Mouse (Mus musculus) adrenal gland (tissue): ENCODE results near the gene Xpo5.

Experiments used
- intact Hi-C: fragments of 180-260 bp; cut with DNase I; formaldehyde crosslinking; loops from one replicate; pipeline ENCODE4 v1.15.1; 2025

Xpo5 gene

DNA sequence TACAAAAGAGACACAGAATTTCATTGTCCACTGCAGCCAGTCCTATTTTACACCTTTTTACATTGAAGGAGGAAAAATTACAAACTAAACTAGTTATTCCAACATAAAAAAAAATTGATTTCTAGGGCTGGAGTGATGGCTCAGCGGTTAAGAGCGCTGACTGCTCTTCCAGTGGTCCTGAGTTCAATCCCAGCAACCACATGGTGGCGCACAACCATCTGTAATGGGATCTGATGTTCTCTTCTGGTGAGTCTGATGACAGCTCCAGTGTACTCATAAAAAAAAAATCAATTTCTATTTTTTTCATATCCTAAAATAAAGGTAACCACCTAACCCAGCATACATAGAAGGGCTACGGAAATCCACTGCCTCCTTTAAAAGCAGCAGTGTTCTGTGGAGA is 20.3 kb upstream of the Xpo5 start:
- intact Hi-C loops = loop anchor here (5.0 to 10.0 kb wide), 2 partner anchors 70 to 213 kb away; partner anchors contain the start of gene Lrrc73

DNA sequence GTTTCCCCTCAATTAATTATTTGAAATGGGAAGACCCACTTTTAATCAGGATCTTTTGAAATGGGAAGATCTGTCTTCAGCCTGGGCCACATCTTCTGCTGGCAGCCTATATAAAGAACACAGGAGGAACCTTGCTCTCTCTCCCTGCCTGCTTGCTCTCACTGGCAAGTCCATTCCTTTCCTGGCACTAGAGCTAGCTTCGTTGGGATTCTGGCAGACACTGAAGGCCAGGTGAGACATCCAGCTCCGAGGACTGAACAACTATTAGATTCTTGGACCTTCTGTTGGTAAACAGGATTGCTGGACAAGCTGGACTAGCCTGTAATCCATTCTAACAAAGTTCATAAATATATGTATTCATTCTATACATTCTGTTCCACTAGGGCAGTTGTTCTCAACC is 13.8 kb upstream of the Xpo5 start:
- intact Hi-C loops = loop anchor here (10.0 kb wide), 1 partner anchor 206 kb away; no protein-coding TSS in a partner anchor

DNA sequence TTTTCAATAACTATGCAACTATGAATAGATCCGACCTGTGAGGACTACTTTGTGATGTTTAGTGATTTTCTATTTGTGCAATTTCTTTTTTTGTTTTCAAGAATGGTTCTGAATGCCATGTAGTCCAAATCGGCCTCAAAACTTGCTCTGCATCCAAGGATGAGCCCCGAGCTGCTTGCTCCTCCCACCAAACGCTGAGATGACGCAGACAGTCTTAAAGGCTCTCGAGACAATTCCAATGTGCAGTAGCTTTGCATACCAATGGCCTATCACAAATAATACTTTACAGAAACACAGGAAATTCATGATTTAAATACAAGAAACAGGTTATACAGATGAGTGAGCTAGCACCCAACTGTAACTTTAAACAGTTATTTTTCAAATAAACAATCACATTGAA is 1.4 kb upstream of the Xpo5 start:
- intact Hi-C loops = loop anchor here (5.0 kb wide), 1 partner anchor 46 kb away; the partner anchor contains the start of genes Polr1c and Yipf3

DNA sequence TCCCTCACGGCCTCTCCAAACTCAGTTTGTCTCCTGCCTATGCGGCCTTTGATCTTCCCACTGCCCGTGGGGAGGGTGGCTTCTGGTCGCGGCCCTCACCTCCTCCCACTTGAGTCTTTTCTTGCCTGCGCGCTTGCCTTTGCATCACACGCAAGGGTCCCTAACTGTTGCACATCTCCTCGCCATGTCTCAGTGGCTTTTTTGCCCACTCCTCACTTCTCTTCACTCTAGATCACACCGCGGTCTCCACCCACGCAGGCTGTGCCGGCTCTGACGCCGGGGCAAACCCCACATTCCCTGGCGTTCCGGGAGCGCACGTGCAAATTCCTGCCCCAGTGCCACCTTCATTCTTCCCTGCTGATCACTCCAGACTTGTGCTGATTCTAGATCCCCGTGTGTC is 496 bp downstream of the Xpo5 start:
- intact Hi-C loops = loop anchor here (5.0 kb wide), 1 partner anchor 44 kb away; the partner anchor contains the start of genes Polr1c and Yipf3

DNA sequence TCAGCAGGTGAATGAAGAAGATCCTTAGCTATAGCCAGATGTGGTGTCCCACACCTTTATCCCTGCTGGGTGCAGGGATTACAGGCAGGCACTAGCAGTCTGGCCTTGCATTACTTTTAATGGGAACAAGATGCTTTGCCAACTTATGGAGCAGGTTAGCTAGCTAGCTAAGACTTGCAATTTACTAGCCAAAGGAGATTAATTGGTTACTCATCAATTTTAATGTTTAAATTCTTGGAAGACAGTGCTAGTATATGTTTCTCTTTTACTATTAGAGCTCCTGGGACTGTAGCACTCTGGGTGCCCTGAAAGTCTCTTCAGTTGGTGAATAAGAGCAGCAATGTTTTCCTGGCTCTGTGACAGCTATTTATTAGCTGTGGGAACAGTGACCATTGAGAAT is 4.1 kb downstream of the Xpo5 start:
- intact Hi-C loops = no loop called here

DNA sequence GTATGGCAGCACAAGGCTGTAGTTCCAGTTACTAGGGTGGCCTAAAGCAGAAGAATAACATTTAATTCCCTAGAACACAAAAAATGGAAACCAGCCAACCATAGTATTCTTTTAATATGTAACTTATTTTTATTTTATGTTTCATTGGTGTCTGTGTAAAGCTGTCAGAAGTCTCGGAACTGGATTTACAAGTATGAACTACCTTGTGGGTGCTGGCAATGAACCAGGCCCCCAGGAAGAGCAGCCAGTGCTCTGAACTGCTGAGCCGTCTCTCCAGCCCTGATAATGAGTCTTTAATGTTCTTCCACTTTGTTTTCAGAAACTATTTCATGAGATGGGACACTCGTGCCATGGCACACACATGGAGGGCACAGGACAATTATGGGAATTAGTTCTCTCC is 8.0 kb downstream of the Xpo5 start:
- intact Hi-C loops = no loop called here

DNA sequence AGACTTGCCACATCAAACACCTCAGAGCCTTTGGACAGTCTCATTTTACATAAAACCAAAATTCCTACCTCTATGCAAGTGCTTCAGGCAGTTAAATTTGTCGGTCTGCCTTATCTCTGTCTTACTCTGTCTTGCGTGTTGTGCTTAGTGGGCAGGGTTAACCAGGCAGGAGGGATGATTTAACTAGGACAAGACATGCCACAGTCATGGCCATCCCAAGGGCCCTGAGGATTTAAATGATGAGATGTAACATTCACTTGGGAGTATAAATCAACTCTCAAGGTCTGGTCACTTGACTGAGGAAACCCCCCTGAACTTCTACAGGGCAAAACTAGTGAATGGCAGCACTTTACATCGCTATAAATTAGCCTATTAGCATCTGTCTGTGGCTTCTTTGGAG is 19.0 kb downstream of the Xpo5 start:
- intact Hi-C loops = no loop called here

DNA sequence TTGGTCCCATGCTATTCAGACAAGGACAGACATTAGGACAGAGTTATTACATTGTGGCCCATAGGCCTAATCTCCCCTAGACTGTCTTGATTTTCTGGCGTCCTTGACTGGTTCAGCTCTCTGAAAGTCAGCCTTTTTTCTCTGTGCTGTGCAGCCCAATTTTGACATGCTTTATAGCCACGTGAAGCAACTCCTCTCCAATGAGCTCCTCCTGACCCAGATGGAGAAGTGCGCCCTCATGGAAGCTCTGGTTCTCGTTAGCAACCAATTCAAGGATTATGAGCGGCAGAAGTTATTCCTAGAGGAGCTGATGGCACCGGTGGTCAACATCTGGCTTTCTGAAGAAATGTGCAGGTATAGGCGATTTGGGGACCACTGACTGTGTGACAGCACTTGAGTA is 25.0 kb downstream of the Xpo5 start:
- intact Hi-C loops = no loop called here

DNA sequence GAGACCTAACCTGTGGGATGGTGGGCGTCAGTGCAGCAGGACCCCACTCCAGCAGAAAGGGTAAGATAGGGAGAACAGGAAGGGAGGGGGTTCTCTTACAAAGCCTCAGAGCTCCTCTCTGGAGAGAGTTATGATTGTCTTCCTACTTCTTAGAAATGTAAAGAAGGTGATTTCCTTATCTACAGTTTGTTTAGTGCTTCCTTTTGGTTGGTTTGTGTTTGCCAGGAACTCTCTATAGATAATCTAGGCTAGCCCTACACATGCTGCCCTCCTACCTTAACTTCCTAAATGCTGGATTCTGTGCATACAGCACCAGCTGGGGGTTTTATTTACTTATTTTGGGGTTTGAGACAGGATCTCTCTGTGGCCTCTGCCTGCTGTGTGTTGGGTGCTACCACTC is 33.5 kb downstream of the Xpo5 start:
- intact Hi-C loops = no loop called here

DNA sequence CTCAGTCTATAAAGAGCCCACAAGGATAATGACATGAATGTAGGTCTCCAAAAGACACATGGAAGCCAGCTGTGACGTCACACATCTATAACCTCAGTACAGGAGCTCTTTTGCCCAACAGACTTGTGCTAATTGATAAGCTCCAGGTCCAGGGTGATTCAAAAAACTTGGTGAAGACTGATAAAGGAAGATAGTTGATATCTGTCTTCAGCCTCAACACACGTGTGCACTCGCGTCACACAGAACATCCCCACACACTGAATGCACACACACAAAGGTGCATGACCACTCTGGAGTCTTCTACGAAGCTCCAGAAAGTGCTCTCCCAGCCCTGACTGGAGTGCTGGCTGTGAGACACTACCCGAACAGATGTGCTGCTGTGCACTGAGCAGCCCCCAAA is 34.5 kb downstream of the Xpo5 start:
- intact Hi-C loops = no loop called here

DNA sequence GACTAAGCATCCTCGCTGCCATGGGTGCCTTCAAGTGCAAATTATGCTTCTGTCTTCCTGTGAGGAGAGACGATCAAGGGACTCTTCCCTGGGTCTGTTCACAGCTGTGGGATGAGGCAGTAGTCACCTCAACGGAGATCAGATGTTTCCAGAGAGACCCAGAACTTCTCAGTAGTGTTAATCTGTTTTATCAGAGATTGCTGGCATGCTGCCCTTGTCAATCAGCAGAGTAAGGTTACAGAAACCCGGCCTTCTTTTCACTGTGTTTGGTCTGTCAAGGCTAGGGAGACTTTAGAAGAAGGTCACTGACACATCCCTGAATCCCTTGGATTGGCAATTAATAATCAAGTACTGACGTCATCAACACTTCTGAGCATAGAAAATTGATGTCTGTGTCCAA is 34.9 kb downstream of the Xpo5 start:
- intact Hi-C loops = no loop called here

DNA sequence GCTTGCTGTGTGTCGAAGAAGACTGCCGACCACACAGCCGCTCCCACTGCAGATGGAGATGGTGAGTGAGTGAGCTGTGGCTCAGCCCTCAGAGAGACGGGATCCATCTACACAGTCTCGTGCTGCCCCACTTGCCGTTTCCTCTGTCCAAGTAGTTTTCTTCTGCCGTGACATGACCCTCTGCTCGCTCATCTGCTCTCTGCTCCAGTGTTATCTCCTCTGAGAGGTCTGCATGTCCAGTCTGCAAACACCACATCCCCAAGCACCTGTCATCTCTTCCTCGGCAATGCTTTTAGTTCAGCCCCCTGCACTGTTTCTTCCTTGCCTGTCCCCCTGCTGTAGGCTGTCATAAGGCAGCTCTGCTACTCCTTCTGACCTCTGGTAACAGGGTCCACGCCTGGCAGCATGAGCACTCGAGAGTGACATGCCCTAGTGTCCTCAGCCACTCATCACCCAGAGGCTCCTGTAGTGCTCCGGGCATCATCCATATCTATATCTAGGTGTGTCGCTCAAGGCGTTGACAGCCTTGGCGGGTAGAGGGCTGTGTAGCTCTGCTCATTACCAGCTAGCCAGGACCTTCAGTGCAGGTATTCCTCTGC is 37.0 kb downstream of the Xpo5 start:
- intact Hi-C loops = no loop called here

DNA sequence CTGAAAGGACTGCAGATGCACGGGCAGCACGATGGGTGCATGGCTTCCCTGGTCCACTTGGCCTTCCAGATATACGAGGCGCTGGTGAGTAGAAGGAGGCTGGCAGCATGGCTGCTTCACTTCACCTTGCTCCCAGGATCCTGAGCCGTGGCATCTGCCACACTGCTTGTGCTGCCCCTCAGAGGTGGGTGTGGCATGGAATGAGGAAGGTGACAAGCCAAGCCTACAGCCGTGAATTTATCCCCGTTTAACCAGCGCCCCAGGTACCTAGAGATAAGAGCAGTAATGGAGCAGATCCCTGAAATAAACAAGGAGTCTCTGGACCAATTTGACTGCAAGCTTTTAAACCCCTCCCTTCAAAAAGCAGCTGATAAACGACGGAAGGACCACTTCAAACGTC is 38.9 kb downstream of the Xpo5 start:
- intact Hi-C loops = no loop called here

DNA sequence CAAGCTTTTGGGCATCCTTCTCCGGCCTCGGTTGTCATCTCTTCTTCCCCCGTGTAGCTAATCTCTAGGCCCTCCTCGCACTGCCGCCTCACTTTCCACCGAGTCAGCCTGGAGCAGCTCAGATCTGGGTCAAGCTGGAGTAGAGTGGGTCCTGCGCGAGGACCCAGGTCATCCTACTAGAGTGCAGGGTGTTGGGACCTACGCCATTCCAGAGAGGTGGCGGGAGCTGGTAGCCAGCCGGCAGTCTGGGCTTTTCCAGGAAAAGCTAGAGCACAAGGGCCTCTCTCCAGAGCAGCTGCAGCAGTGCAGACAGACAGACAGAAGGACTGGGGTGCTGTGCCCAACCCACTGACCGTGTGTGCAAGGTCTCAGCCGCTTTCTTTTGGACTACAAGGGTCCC is 39.7 kb downstream of the Xpo5 start:
- intact Hi-C loops = no loop called here

DNA sequence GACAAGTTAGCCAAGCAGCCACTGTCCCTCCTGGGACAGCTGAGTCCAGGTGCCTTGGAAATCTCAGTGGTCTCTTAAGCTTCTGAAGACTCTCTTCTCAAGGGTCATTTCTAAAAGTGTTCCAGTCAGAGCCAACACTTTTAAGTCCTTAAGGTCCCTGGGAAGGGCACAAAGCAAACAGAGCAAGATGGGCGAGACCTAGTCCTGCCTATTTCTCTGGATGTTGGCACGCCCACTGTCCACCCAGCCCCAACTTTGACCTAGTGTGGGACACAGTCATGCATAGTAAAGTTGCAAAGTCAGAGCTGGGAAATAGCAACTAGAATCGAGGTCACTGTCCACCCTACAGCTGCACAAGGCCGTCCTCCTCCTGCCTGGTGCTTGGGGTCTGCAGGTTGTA is 40.4 kb downstream of the Xpo5 start:
- intact Hi-C loops = no loop called here

DNA sequence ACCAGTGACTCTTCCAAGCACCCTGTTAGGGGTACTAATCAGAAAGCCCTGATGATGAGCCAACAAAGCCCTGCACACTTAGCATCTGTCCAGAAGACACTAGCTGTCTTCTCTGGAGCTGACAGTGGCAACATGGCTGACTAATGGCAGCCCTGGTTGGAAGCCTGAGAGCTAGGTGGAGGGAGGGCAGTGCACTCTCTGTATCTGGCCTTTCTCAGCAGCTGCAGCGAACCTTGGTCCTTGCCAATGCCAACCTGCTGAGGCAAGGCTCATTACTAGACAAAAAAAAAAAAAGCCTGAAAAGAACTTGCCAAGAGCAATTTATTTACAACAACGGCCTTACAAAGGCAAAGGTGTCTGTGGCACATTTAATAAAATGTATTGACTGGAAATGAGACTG is 41.0 kb downstream of the Xpo5 start:
- intact Hi-C loops = no loop called here

DNA sequence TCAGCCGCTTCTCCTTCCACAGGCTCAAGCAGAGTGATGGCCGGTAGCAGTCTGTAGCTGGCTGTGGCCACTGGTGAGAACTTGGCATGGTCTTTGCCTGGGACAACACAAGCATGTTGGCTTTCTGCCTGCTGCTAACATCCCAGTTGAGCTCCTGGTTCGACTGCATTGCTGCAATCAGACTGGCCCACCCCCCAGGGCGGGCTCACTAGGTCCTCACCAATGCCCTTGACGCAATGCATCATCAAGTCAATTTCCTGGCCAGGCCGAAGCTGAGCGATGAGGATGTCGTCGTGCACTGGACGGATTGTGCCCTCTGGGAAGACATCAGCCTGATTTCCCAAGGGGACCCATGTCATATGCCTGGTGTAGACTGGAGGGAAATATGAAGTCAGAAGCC is 42.0 kb downstream of the Xpo5 start:
- intact Hi-C loops = no loop called here

DNA sequence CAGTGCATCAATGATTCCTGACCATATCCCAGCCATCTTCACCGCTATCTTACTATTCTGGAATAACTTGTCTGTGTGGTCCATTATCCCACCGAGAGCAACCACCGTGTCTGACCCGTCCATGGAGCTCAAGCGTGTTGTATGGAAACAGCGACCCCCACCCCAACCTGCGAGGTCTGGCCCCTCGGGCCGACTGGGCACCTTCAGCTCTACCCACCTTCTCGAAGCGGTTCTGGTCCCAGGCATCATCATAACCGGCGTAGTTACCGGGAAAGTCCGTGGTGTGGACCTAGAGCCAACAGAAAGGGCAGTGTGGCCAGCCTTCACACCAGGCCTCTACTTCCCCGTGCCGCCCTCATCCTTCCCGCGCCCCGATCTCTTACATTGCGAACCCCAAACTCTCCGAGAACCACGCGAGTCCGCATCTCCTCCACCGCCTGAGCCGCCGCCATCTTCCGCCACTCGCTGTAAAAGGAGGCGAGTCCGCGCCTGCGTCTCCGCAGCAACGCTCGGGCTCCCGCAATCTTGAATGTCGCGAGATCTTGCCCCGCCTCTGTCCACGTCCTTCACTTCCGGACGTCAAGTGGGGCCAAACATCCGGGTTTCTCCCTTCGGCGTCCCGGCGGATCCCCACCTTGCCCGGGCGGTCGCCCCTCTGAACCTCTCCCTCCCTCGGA is 45.1 kb downstream of the Xpo5 start, which contains the start of the genes Polr1c and Yipf3:
Gene Polr1c (minus strand): TSS at position 543 of the 677 bp plus-strand sequence.
Gene Yipf3 (plus strand): TSS at position 569 of the 677 bp plus-strand sequence.
- intact Hi-C loops = loop anchor here (5.0 kb wide), 1 partner anchor 45 kb away; the partner anchor contains the start of genes Polh and Xpo5

DNA sequence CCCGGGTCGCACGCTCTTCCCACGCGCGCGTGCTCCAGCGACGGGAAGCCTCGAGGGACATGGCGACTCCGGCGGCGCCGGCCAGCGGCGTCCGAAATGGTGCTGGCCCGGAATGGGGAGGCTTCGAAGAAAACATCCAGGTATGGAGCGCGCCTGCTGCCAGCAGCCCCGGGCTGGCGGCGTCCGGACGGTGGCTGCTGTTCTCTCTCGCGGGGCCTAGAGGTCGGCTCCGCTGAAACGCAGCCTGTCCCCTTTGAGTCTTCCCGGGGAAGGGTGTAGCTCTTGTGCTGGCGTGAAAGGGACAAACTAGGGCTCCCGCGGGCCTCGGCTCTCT is 45.6 kb downstream of the Xpo5 start:
- intact Hi-C loops = loop anchor here (5.0 kb wide), 1 partner anchor 46 kb away; the partner anchor contains the start of genes Polh and Xpo5

DNA sequence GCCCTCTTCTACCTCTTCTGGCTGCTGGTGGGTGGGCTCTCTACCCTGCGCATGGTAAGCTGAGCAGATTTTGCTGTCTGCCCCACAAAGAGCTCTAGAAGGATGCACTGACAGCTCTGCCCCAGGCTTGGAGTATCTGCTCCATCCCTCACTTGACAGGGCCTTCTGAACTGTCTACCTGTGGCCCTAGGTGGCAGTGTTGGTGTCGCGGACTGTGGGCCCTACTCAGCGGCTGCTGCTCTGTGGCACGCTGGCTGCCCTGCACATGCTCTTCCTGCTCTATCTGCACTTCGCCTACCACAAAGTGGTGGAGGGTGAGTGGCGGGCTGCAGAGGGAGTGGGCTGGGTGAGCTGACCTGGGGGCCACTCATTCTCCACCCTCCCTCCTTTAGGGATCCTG is 48.6 kb downstream of the Xpo5 start:
- intact Hi-C loops = loop anchor here (5.0 kb wide), 1 partner anchor 69 kb away; no protein-coding TSS in a partner anchor

DNA sequence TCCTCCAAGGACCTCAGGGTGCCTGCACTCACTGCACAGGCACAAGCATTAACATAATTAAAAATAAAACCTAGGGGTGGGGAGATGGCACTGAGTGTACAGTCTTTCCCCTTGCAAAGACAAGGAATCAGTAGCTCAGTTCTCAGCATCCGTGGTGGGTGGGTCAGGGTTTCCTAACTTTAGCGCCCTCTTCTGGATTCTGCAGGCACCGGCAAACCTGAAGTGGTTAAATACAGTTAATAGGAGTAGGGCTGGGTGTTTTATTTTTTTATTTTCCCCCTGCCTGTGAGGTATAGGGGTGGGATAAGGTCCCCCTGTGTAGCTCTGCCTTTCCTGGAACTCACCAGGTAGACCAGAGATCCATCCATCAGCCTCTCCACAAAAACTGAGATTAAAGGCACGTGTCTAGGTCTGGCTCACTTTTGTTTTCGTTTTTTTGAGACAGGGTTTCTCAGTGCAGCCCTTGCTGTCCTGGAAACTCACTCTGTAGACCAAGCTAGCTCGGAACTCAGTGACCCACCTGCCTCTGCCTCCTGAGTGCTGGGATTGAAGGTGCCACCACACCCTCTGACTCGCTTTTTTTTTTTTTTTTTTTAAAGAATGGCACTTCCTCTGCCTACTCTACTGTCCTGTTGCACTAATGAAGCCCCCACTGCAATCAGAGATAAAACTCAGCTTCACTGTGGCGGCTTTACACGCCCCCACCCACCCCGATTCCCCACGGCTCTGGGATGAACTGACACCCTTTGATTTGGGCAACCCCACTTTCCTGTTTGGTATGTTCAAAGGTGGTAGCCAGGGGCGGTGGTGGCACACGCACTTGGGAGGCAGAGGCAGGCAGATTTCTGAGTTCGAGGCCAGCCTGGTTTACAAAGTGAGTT is 50.2 kb downstream of the Xpo5 start:
- intact Hi-C loops = loop anchor here (5.0 kb wide), 1 partner anchor 71 kb away; no protein-coding TSS in a partner anchor
